Mouse (Mus musculus) left cerebral cortex, adult 2 months (tissue): ENCODE data around the gene Bard1. TPM values are rescaled to one million over a fixed set of nuclear protein-coding genes. Genes with fewer than 3 reads are reported as not detected.

Source experiments
- DNase-seq, 2 experiments: peaks; one replicate each; pipeline ENCODE4 v3.0.0; 2021 to 2022; ENCODE audit warnings: low spot score in 2 of 2, mixed read lengths in 1 of 2; ENCODE audit errors: extremely low spot score in 1 of 2
- H3K27ac ChIP-seq: fragments of 200-600 bp; 2 replicates; pipeline ENCODE4 v1.8.1; 2022
- H3K4me3 ChIP-seq: fragments of 200-600 bp; 2 replicates; pipeline ENCODE4 v1.8.1; 2022
- CTCF ChIP-seq: fragments of 200-600 bp; IDR thresholded peaks from 2 replicates; pipeline ENCODE4 v1.8.1; 2022; ENCODE audit warnings: antibody characterized with exemption, mild to moderate bottlenecking, moderate library complexity
- intact Hi-C: fragments of 180-260 bp; cut with DNase I; formaldehyde crosslinking; loops from one replicate; pipeline ENCODE4 v1.15.1; 2025
- total RNA-seq, 2 experiments: library from RNA; stranded (reverse); gene quantifications; 2 replicates each; pipeline ENCODE4 v1.2.3; 2021

Gene Bard1
- total RNA-seq, 2 experiments from 2014 or later, result 0.43 to 0.61 TPM

GRCm38 (mm10) chr1:71043951-71044350, 59.0 kb downstream of the Bard1 start:
- intact Hi-C loops, result no loop called here
- no peak for DNase-seq
- Histone ChIP-seq H3K4me3 (no peak overlapping the region), H3K27ac (no peak overlapping the region)
- no peak for TF ChIP-seq CTCF

- no peak overlapping the region for H3K4me3 ChIP-seq
- no peak for DNase-seq
- intact Hi-C loops, result no loop called here
- TF ChIP-seq CTCF, result peak; percentile 24
- H3K27ac ChIP-seq, result no peak overlapping the region
Measured at GRCm38 (mm10) chr1:71036999-71037398, 65.9 kb downstream of the Bard1 start.

GRCm38 (mm10) chr1:71035565-71035964, 67.4 kb downstream of the Bard1 start:
- no peak overlapping the region for H3K4me3 ChIP-seq
- no peak for TF ChIP-seq CTCF
- DNase-seq, result no peak
- intact Hi-C loops, result no loop called here
- H3K27ac ChIP-seq, result no peak overlapping the region

GRCm38 (mm10) chr1:71022766-71023165, 80.2 kb downstream of the Bard1 start:
- TF ChIP-seq CTCF, result no peak
- no peak for DNase-seq
- intact Hi-C loops, result no loop called here

GRCm38 (mm10) chr1:71014345-71014744, 88.6 kb downstream of the Bard1 start:
- Histone ChIP-seq H3K4me3 (no peak overlapping the region), H3K27ac (no peak overlapping the region)
- intact Hi-C loops, result no loop called here
- no peak for TF ChIP-seq CTCF
- DNase-seq, result no peak

More at GRCm38 (mm10) chr1:71022766-71023165, 80.2 kb downstream of the Bard1 start:
- Histone ChIP-seq H3K27ac (no peak overlapping the region), H3K4me3 (no peak overlapping the region)

- DNase-seq, result no peak
- intact Hi-C loops, result no loop called here
- H3K4me3 ChIP-seq, result no peak overlapping the region
- no peak for TF ChIP-seq CTCF
- no peak overlapping the region for H3K27ac ChIP-seq
Measured at GRCm38 (mm10) chr1:71005998-71006397, 96.9 kb downstream of the Bard1 start.

GRCm38 (mm10) chr1:71004177-71004576, 98.8 kb downstream of the Bard1 start:
- no peak overlapping the region for H3K4me3 ChIP-seq
- intact Hi-C loops, result no loop called here
- no peak overlapping the region for H3K27ac ChIP-seq
- TF ChIP-seq CTCF, result no peak
- no peak for DNase-seq

- no peak for TF ChIP-seq CTCF
- DNase-seq, result no peak
- no peak overlapping the region for H3K27ac ChIP-seq
- intact Hi-C loops, result no loop called here
- H3K4me3 ChIP-seq, result no peak overlapping the region
Measured at GRCm38 (mm10) chr1:71003741-71004140, 99.2 kb downstream of the Bard1 start.

GRCm38 (mm10) chr1:70997377-70997993, 105.5 kb downstream of the Bard1 start:
- TF ChIP-seq CTCF, result no peak
- no peak for DNase-seq
- Histone ChIP-seq H3K4me3 (no peak overlapping the region), H3K27ac (no peak overlapping the region)
- intact Hi-C loops, result no loop called here

- Histone ChIP-seq H3K4me3 (no peak overlapping the region), H3K27ac (no peak overlapping the region)
- no peak for TF ChIP-seq CTCF
- intact Hi-C loops, result no loop called here
- DNase-seq, result no peak
Measured at GRCm38 (mm10) chr1:70996766-70997165, 106.2 kb downstream of the Bard1 start.
